Mouse (Mus musculus) kidney, postnatal 0 days (tissue): ENCODE measurements at regions not wholly inside any gene's neighbourhood (a gene's known extent, or its start where the extent isn't known, plus 50 kb on each side); places are given as distances from the start of the nearest gene placed in this dataset.

Experiments
- ATAC-seq: fragments of 200-750 bp; cut with Nextera tagmentation; replicated peaks from 2 replicates; pipeline ENCODE4 v1.8.0; 2017; ENCODE audit warnings: low read depth, moderate number of reproducible peaks, moderate TSS enrichment, moderate library complexity; ENCODE audit not compliant: low FRiP score
- DNase-seq: peaks from one replicate; pipeline ENCODE4 v3.0.0-alpha.2; 2016; ENCODE audit warnings: low spot score
- H3K27ac ChIP-seq: fragments of 300-500 bp; sonication (generic); 2 replicates; pipeline ENCODE4 v1.5.1; 2014; ENCODE audit warnings: mild to moderate bottlenecking
- H3K27me3 ChIP-seq: fragments of 300-500 bp; sonication (generic); 2 replicates; pipeline ENCODE4 v1.6.1; 2014; ENCODE audit warnings: low read length, mixed read lengths; ENCODE audit not compliant: insufficient read depth
- H3K36me3 ChIP-seq: fragments of 300-500 bp; sonication (generic); 2 replicates; pipeline ENCODE4 v1.6.1; 2014; ENCODE audit warnings: low read length, mixed read lengths; ENCODE audit not compliant: insufficient read depth
- H3K4me1 ChIP-seq: fragments of 300-500 bp; sonication (generic); replicated peaks from 2 replicates; pipeline ENCODE4 v1.6.1; 2014; ENCODE audit warnings: antibody characterized with exemption, low read length, mixed read lengths; ENCODE audit not compliant: insufficient read depth
- H3K4me2 ChIP-seq: fragments of 300-500 bp; sonication (generic); 2 replicates; pipeline ENCODE4 v1.6.1; 2014; ENCODE audit warnings: mild to moderate bottlenecking, low read length, moderate library complexity, mixed read lengths
- H3K4me3 ChIP-seq: fragments of 300-500 bp; sonication (generic); replicated peaks from 2 replicates; pipeline ENCODE4 v1.5.1; 2014; ENCODE audit warnings: low read depth, low read length
- H3K9ac ChIP-seq: fragments of 300-500 bp; sonication (generic); 2 replicates; pipeline ENCODE4 v1.6.1; 2014; ENCODE audit warnings: low read depth, low read length
- H3K9me3 ChIP-seq: fragments of 300-500 bp; sonication (generic); replicated peaks from 2 replicates; pipeline ENCODE4 v1.6.1; 2016; ENCODE audit warnings: low read length, inconsistent platforms, mixed read lengths
- CTCF ChIP-seq: IDR thresholded peaks from 2 replicates; pipeline ENCODE4 v1.5.1; 2016; ENCODE audit warnings: antibody characterized with exemption, low read depth, mild to moderate bottlenecking, moderate library complexity
- WGBS: fragments of 180-500 bp; shearing (Covaris S2); extraction: QIAGEN DNeasy Blood & Tissue Kit; methylation state at CpG from one replicate; pipeline ENCODE4 v1.1.7; 2014; 5-methylcytosine and 5-hydroxymethylcytosine counted together

DNA sequence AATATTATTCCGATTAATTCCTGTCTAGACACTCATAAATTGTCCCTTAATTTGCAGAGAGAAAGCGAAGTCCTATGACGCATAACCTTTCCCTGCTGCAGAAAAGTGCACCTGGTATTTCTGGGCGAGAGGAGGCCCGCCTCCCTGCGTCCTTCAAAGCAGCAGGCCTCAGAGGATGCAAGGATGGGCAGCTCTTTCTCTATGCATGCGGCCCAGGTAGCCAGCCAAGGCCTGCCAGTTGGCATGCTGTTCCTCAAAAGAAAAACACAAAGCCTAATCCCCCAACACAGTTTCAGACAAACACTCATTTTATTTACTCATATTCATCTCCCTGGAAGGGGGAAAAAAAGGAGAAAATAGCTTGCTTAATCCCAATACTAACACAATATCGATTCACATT lies 308.2 kb downstream of the Gm10295 start:
- H3K27ac ChIP-seq: no peak overlapping the region
- ATAC-seq: no peak
- no peaks in the 10 kb centered on the region for H3K9me3 ChIP-seq
- H3K4me2 ChIP-seq: no peak overlapping the region
- H3K4me3 ChIP-seq: no peak overlapping the region
- H3K36me3 ChIP-seq: no peaks in the 10 kb centered on the region
- H3K4me1 ChIP-seq: no peaks in the 10 kb centered on the region
- no peak for DNase-seq
- 71% methylated on average over 8 of the region's 8 CpGs for WGBS
- no peak overlapping the region for H3K9ac ChIP-seq
- TF ChIP-seq CTCF: no peak
- H3K27me3 ChIP-seq: no peaks in the 10 kb centered on the region

DNA sequence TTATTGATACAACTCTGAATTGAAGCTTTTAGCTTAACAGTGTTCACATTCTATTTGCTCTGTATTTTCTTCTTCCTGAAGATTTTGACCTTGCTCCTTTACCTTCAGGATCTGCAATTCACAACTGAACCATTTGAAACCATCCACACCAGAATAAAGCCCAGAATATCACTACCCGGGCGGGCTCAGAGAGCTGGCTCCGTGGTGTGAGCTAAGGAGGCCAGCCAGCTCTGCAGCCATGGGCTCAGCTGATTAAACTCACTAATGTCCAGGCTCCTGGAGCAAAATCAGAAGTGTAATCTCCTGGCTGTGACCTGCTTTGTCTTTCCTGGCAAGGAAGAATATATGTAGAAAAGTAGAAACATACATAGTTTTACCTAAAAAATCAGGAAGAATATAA lies 309.9 kb downstream of the Gm10295 start:
- H3K27me3 ChIP-seq: no peaks in the 10 kb centered on the region
- no peak overlapping the region for H3K4me2 ChIP-seq
- H3K36me3 ChIP-seq: no peaks in the 10 kb centered on the region
- 84% methylated on average over 3 of the region's 3 CpGs for WGBS
- H3K27ac ChIP-seq: no peak overlapping the region
- no peaks in the 10 kb centered on the region for H3K9me3 ChIP-seq
- ATAC-seq (no peak), DNase-seq (no peak)
- H3K9ac ChIP-seq: no peak overlapping the region
- no peak for TF ChIP-seq CTCF
- H3K4me3 ChIP-seq: no peak overlapping the region
- no peaks in the 10 kb centered on the region for H3K4me1 ChIP-seq

- H3K4me2 ChIP-seq: no peak overlapping the region
- H3K9ac ChIP-seq: no peak overlapping the region
- no peak for TF ChIP-seq CTCF
- H3K9me3 ChIP-seq: no peaks in the 10 kb centered on the region
- H3K4me3 ChIP-seq: no peak overlapping the region
- no peak overlapping the region for H3K27ac ChIP-seq
- no peaks in the 10 kb centered on the region for H3K4me1 ChIP-seq
- no peak for ATAC-seq
- DNase-seq: no peak
- no peaks in the 10 kb centered on the region for H3K27me3 ChIP-seq
- WGBS: 68% methylated on average over 3 of the region's 3 CpGs
- H3K36me3 ChIP-seq: no peaks in the 10 kb centered on the region
Measured at GRCm38 (mm10) chr7:71040846-71041245, 310.4 kb downstream of the Gm10295 start.

- DNase-seq (no peak), ATAC-seq (no peak)
- no peaks in the 10 kb centered on the region for H3K27me3 ChIP-seq
- H3K9me3 ChIP-seq: no peaks in the 10 kb centered on the region
- no peak overlapping the region for H3K4me3 ChIP-seq
- no peaks in the 10 kb centered on the region for H3K4me1 ChIP-seq
- H3K36me3 ChIP-seq: no peaks in the 10 kb centered on the region
- H3K9ac ChIP-seq: no peak overlapping the region
- no peak for TF ChIP-seq CTCF
- H3K4me2 ChIP-seq: no peak overlapping the region
- 75% methylated on average over 5 of the region's 5 CpGs for WGBS
- peak overlapping the region; percentile 13; the same call in 1 of the 2 replicates for H3K27ac ChIP-seq
Measured at GRCm38 (mm10) chr7:71038537-71038936, 312.7 kb downstream of the Gm10295 start.

DNA sequence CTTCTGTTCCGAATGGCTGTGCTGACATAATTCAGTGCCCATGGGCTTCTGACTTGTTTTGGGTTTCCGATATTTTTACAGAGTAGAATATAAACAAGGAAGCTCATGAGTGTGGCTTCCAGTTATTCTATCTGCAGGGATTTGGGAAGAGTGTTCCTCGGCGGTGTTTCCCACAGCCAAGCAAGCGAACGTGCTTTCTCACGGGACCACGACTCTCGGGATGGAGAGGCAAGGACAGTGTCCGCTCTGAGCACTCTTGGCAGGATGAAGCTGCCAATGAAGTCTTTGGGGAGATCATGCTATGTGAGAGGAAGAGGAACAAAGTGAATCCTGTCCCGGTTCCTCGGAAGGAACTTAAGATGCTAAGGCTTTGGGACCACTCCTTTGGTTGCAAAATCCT lies 318.2 kb downstream of the Gm10295 start:
- no peak overlapping the region for H3K4me2 ChIP-seq
- no peaks in the 10 kb centered on the region for H3K9me3 ChIP-seq
- ATAC-seq (no peak), DNase-seq (no peak)
- no peak overlapping the region for H3K4me3 ChIP-seq
- 73% methylated on average over 12 of the region's 12 CpGs for WGBS
- TF ChIP-seq CTCF: no peak
- H3K9ac ChIP-seq: no peak overlapping the region
- no peaks in the 10 kb centered on the region for H3K4me1 ChIP-seq
- H3K27ac ChIP-seq: 0 out of 2 replicates have a peak overlapping the region, but pooled peaks have one; percentile 5
- no peaks in the 10 kb centered on the region for H3K27me3 ChIP-seq
- no peaks in the 10 kb centered on the region for H3K36me3 ChIP-seq

DNA sequence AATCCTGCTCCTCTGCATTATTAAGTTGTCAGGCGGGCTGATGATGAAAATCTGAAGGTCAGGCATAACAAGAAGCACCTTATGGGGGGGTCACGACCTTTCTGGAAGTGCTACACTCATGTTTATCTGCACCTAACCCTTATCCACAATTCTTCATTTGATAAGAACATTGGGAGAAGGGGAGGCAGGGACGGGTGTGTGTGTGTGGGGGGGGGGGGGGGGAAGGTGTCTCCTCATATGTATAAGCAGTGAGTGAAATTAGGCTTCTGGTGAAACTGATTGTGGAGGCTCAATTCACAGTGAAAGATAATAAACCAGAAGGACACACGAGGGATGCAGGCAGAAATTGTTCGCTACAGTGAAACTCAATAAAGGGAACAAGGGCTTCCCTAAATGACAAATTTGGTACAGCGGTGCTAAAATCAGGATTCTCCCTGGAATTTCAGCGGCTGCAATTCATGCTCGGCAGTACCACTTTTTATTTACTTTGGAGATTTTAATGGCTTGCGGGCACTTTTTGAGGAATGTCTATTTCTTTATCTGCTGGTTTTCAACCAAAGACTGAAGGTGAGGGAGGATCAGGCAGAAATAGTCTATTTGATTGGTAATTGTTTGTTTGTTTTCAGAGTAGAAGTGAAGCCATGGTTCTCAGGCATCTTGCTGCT lies 327.2 kb downstream of the Gm10295 start:
- Histone ChIP-seq H3K9me3 (no peaks in the 10 kb centered on the region), H3K4me3 (peak overlapping the region; percentile 35), H3K4me2 (peak overlapping the region; percentile 75), H3K36me3 (no peaks in the 10 kb centered on the region), H3K9ac (peak overlapping the region; percentile 57), H3K27me3 (no peaks in the 10 kb centered on the region), H3K4me1 (0 out of 2 replicates have a peak, but pooled peaks cover 5% of the 10 kb centered on the region), H3K27ac (peak overlapping the region; percentile 73; the same call in 1 of the 2 replicates)
- 9% methylated on average over 9 of the region's 9 CpGs for WGBS
- TF ChIP-seq CTCF: no peak
- ATAC-seq (no peak), DNase-seq (peak; percentile 57)
